Comparison of ENCODE assay signal across 9 mouse cellular contexts in genomic region chr4:56989431-56990214, GRCm38 (mm10). TPM values are rescaled to one million over a fixed set of nuclear protein-coding genes. Genes with fewer than 3 reads are reported as not detected.
DNase-seq lines count a peak whose midpoint lies in the region; ATAC-seq lines count a peak whose summit lies in the region.
"Had no signal": no experiment of that assay in that cellular context is flagged by ENCODE, and none has a peak within 500 bp of the region (broad histone marks: within the 10 kb centered on the region; RNA-seq: fewer than 3 reads in every experiment).

No protein-coding gene starts in this region.

- no peak overlapping the region for H3K27ac ChIP-seq in heart, embryonic 14.5 days (replicated peaks in 1 of 2; ENCODE audit: control insufficient read depth in 1 of 2, insufficient read depth in 1 of 2, low read depth in 2 of 2, low read length in 2 of 2)
- no peak overlapping the region for H3K27ac ChIP-seq in limb, embryonic 12.5 days

- DNase-seq in heart, postnatal 4 days = no peak
- DNase-seq in cerebellum, adult 18-20 months = peak; percentile 73 to 78
- DNase-seq in frontal cortex, postnatal 36 days (ENCODE audit: low spot score in 2 of 2) = peak; percentile 54 to 57
- peak; percentile 74 for DNase-seq in right cerebral cortex, adult 18-20 months
- no peak for DNase-seq in kidney, postnatal 36 days

- H3K4me2 ChIP-seq in heart, embryonic 14.5 days (ENCODE audit: low read length) = peak overlapping the region; percentile 98
- H3K4me2 ChIP-seq in limb, embryonic 12.5 days = peak overlapping the region; percentile 98

- WGBS in heart, embryonic 14.5 days = 3% methylated on average over 44 of the region's 45 CpGs
- WGBS in limb, embryonic 12.5 days = 2% methylated on average over 42 of the region's 45 CpGs

- no peaks in the 10 kb centered on the region for H3K36me3 ChIP-seq in heart, embryonic 14.5 days (ENCODE audit: control insufficient read depth, insufficient read depth, low read length)
- no peaks in the 10 kb centered on the region for H3K36me3 ChIP-seq in limb, embryonic 12.5 days

- H3K4me1 ChIP-seq in heart, embryonic 14.5 days (ENCODE audit: control insufficient read depth in 2 of 2, insufficient read depth in 2 of 2, low read length in 2 of 2) = peaks cover 4 to 5% of the 10 kb centered on the region in 2 experiments; a peak in 1 of 4 replicates
- H3K4me1 ChIP-seq in limb, embryonic 12.5 days (replicated peaks) = no peaks in the 10 kb centered on the region

- H3K4me3 ChIP-seq in heart, embryonic 14.5 days (ENCODE audit: control insufficient read depth in 1 of 2, insufficient read depth in 1 of 2, low read depth in 1 of 2, low read length in 2 of 2) = peak overlapping the region; percentile 61 to 66
- peak overlapping the region; percentile 75 for H3K4me3 ChIP-seq in limb, embryonic 12.5 days (replicated peaks)

- peak overlapping the region; percentile 71 for H3K9ac ChIP-seq in heart, embryonic 14.5 days (ENCODE audit: low read length)
- peak overlapping the region; percentile 81 for H3K9ac ChIP-seq in limb, embryonic 12.5 days (replicated peaks)

- peaks cover 43% of the 10 kb centered on the region for H3K27me3 ChIP-seq in heart, embryonic 14.5 days (ENCODE audit: control insufficient read depth, insufficient read depth, low read length)
- H3K27me3 ChIP-seq in limb, embryonic 12.5 days = peaks cover 51% of the 10 kb centered on the region

- H3K9me3 ChIP-seq in heart, embryonic 14.5 days (ENCODE audit: control insufficient read depth, low read length) = peaks cover 6% of the 10 kb centered on the region
- no peaks in the 10 kb centered on the region for H3K9me3 ChIP-seq in limb, embryonic 12.5 days

- ATAC-seq in heart, embryonic 14.5 days (ENCODE audit: insufficient number of reproducible peaks, insufficient read depth, low FRiP score, low read depth) = no peak
- ATAC-seq in limb, embryonic 12.5 days (ENCODE audit: insufficient number of reproducible peaks, insufficient read depth, low FRiP score, low TSS enrichment, low read depth) = peak; percentile 59
- ATAC-seq in monocyte, adult 5-6 weeks (replicated peaks; ENCODE audit: insufficient number of reproducible peaks, low FRiP score, low TSS enrichment, poor library complexity, severe bottlenecking) = no peak

RNA-seq across cellular contexts. Expression of gene Frrs1l, which starts 0.6 kb away (rescaled TPM):
- polyA plus RNA-seq in heart, embryonic 14.5 days (2014; fragmentation: Nextera tagmentation; extraction: Ambion mirVana) = 0.12 and 0.23 TPM in 2 replicates
- total RNA-seq in heart, postnatal 4 days (2021) = under 1 TPM; 0.07 to 0.16 TPM
- polyA plus RNA-seq in limb, embryonic 12.5 days (2016; fragmentation: Nextera tagmentation; extraction: Ambion mirVana) = 2.2 TPM in 2 replicates
- total RNA-seq in monocyte, adult 5-6 weeks (2017) = 0.32 TPM in 1 of 3 replicates, not detected in the others
- total RNA-seq: hematopoietic stem cell, adult 5-6 weeks had no signal

RNA-seq across cellular contexts. Expression of gene Tmem245, which starts 42.4 kb away (rescaled TPM):
- polyA plus RNA-seq in heart, embryonic 14.5 days (2014; fragmentation: Nextera tagmentation; extraction: Ambion mirVana) = 21.6 and 22.7 TPM in 2 replicates
- 10 to 100 TPM; 68.3 to 71.7 TPM for total RNA-seq in heart, postnatal 4 days (2021)
- 14.0 and 14.6 TPM in 2 replicates for polyA plus RNA-seq in limb, embryonic 12.5 days (2016; fragmentation: Nextera tagmentation; extraction: Ambion mirVana)
- 7.8 to 15.0 TPM (median 9.9 TPM) in 3 replicates for total RNA-seq in monocyte, adult 5-6 weeks (2017)

Comparison
In these comparisons a context has a peak if more than half of its experiments do, and no peak if none do; other contexts are left out.
1. DNase-seq: peak in cerebellum, adult 18-20 months (2 of 2), frontal cortex, postnatal 36 days (2 of 2) and right cerebral cortex, adult 18-20 months (single experiment); none in heart, postnatal 4 days (single experiment) and kidney, postnatal 36 days (0 of 2).